ENCODE assay signal across 20 mouse cellular contexts in genomic region chr2:154507076-154507475, GRCm38 (mm10). TPM values are rescaled to one million over a fixed set of nuclear protein-coding genes. Genes with fewer than 3 reads are reported as not detected.
"Had no signal": no experiment of that assay in that cellular context is flagged by ENCODE, and none has a peak within 500 bp of the region (broad histone marks: within the 10 kb centered on the region; RNA-seq: fewer than 3 reads in every experiment).

No protein-coding gene starts in this region.

- H3K4me1 ChIP-seq: limb, embryonic 15.5 days; midbrain, embryonic 10.5 days; stomach, embryonic 15.5 days had no signal

- H3K9ac ChIP-seq: limb, embryonic 15.5 days; liver, embryonic 14.5 days; lung, embryonic 14.5 days; neural tube, embryonic 15.5 days; stomach, embryonic 15.5 days had no signal

- H3K36me3 ChIP-seq: stomach, embryonic 15.5 days had no signal

- H3K27ac ChIP-seq: kidney, postnatal 0 days; limb, embryonic 15.5 days; liver, embryonic 14.5 days; midbrain, embryonic 10.5 days; stomach, embryonic 15.5 days had no signal

- H3K4me2 ChIP-seq: limb, embryonic 15.5 days; lung, embryonic 14.5 days; neural tube, embryonic 15.5 days; stomach, embryonic 15.5 days had no signal

- H3K27me3 ChIP-seq: limb, embryonic 15.5 days; neural tube, embryonic 15.5 days; stomach, embryonic 15.5 days had no signal

- H3K9me3 ChIP-seq: limb, embryonic 15.5 days; midbrain, embryonic 10.5 days; neural tube, embryonic 15.5 days; stomach, embryonic 15.5 days had no signal

- H3K4me3 ChIP-seq: limb, embryonic 15.5 days; midbrain, embryonic 10.5 days; myocyte; neural tube, embryonic 15.5 days; stomach, embryonic 15.5 days had no signal

- DNase-seq: lung, embryonic 14.5 days; lung, postnatal 10 days; lung, postnatal 4 days; midbrain, embryonic 14.5 days; right cerebral cortex, postnatal 4 days; spleen, adult 18-20 months; thymus, adult 2 months had no signal

RNA-seq across cellular contexts. Expression of gene 1700003F12Rik, which starts 39.8 kb away (rescaled TPM):
- total RNA-seq: megakaryocyte, adult 5-6 weeks had no signal

RNA-seq across cellular contexts. Expression of gene Actl10, which starts 44.5 kb away (rescaled TPM):
- total RNA-seq: layer of hippocampus, adult 18-20 months; layer of hippocampus, postnatal 14 days; left cerebral cortex, adult 18-20 months; left cerebral cortex, postnatal 14 days had no signal
- polyA plus RNA-seq: kidney, postnatal 0 days; liver, embryonic 14.5 days; urinary bladder, adult 2 months had no signal
